Mouse (Mus musculus) embryo, embryonic 9.5 days (tissue): ENCODE data around the gene Tns3.

Experiments
- DNase-seq: peaks from one replicate; pipeline ENCODE4 v3.0.0-alpha.2; 2017; ENCODE audit errors: extremely low spot score

Tns3 gene

GRCm38 (mm10) chr11:8680650-8681049, 16.3 kb upstream of the Tns3 start:
- no peak for DNase-seq

- no peak for DNase-seq
Observed at GRCm38 (mm10) chr11:8679221-8679620, 14.9 kb upstream of the Tns3 start.

DNA sequence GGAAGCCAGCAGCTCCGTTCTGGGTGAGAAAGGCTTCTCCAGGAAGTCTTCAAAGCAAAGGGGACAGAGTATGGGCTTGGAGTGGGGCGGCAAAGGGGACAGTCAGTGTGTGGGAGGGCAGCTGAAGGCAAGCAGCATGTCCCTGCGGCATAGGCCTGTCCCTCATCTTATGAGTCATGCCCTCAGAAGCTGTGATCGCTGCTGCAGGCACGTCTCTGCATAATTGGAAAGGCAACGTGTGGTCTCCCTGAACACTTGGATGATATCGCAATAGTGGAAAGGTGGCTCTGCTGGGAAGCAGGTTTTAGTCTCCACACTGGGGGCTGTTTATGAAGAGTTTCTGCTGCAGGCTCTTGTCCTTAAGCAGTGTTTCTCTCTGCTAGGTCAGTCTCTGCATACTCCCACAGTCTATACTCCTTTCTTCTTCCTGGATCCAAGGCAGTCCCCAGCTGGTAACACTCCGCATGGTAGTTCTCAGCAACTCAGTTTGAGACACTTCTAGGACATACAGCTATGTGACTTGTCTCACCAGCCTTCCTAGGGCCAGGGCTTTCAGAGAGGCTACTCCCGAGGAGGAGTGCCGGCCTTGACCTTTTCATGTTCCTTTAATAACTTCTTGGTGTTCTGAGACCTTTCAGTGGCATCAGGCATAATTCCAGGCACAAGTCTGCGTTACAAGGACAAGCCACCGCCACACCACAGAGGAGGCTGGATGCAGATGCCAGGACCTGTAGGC, 14.1 kb upstream of the Tns3 start:
- no peak for DNase-seq

- DNase-seq: no peak
Observed at GRCm38 (mm10) chr11:8675701-8676474, 11.6 kb upstream of the Tns3 start.

DNA sequence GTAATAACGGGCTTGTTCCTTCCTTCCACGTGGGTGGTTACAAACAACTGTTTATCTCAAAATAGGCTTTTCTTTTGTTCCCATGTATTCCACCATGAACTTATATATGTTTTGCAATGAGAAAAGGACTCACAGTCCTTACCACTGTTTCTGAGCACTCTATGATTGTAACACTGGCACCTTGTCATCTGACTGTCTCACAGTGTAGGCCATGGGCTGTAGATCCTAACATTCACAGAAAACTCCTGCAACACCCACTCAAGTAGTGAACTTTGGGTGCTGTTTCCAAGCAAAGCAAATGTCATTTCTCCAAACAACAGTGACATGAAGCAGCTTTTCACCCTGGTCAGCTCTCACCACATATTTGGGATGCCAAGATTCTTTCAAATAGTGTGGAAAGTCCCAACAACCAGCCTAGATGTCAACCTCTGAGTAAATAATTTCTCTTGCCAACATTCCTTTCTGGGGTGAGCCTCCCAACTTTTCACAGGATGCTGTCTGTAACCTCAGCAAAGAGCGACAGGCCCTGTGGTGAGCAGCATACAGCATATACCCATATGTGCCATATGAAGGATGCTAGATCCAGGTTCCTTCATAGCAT, 10.3 kb upstream of the Tns3 start:
- no peak for DNase-seq

- DNase-seq: no peak
Observed at GRCm38 (mm10) chr11:8671698-8672097, 7.4 kb upstream of the Tns3 start.

GRCm38 (mm10) chr11:8669138-8669537, 4.8 kb upstream of the Tns3 start:
- DNase-seq: no peak

- no peak for DNase-seq
Observed at GRCm38 (mm10) chr11:8664797-8665196, 462 bp upstream of the Tns3 start.

- peak; percentile 78 for DNase-seq
Observed at GRCm38 (mm10) chr11:8663444-8664392, 617 bp downstream of the Tns3 start.

DNA sequence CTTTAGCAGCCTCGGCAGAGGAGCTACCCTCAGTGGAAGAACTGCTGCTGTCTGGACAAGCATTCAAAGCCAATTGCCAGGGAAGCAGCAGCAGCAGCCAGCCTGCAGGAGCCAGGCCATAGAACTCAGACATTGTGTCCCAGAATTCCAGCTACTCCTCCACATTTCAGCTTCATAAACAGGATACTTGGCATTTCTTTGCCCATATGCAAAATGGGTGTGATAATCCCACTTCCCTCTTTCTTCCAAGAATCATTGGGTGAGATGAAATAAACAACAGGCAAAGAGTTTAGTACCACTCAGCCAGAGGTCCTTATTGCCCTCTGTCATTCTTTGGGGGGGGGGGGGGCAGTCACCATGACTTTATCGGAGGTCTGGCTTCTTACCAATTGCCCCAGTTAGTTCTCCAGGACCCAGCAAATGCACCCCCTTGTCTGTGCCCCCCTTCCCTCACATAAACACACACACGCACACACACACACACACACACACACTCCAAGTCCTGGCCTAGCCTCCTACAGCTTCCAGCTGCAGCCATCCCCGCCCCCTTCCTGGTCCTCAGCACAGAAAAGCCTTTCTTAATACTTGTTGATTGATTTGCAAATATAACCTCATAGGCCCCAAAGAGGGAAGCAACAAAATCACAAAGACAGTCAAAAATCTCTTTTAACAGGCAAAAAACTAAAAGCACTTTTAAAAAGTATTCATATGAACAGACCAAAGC, 1.5 kb downstream of the Tns3 start:
- DNase-seq: no peak

DNA sequence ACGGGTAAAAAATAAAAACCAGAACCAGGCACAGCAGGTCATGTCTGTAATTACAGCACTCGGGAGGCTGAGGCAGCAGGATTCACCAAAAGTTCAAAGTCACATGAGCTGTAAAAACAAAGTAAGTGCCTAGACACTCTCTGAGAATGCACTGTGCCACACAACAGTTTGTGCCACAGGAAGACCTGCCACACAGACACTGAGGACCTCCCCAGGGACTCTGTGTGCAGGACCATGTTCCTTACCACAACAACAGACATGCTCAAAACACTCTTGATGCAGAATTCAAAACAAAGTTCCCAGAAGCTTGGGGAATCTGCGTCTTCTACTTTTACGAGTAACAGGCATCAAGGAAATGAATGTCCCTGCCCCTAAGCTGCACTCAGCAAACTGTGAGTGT, 3.4 kb downstream of the Tns3 start:
- no peak for DNase-seq

DNA sequence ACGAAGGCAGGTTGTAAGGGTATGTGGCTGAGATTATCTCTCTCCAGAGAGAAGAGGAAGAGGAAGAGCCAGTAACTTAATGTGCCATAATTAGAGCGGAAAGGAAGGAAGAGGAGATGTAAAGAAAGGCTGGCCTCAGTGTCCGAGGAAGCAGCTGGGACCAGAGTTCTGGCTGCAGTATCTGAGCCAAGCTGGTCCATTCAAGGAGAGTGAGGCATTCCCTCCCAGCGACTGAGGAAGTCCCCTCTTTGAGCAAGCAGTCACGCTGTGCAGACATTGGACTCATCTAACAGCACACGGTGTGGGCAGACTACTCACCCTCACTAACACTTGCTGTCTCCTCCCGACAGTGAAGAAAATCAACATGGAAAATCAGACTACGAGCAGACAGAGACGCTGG, 4.5 kb downstream of the Tns3 start:
- DNase-seq: no peak

DNA sequence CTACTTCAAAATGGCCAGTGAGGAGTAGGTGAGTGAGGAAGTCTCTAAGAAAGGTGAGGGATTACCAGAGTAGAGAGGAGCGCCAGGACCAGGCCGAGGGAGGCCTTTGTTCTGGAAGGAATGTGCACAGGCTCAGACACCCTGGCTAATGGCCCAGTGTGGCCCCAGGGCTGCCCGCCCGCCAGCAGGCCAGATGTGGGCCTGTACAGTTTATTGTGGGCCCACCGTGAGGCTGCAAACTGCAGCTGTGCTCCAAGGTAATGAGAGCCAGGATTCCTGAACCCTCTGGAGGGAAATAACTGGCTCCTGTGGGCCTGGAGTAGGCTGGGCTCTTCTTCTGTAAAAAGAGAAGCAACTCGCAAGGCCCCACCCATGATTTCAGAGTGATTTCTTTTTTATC, 5.3 kb downstream of the Tns3 start:
- DNase-seq: peak; percentile 25

- DNase-seq: no peak
Observed at GRCm38 (mm10) chr11:8657493-8657892, 6.8 kb downstream of the Tns3 start.

- DNase-seq: no peak
Observed at GRCm38 (mm10) chr11:8656448-8657393, 7.6 kb downstream of the Tns3 start.

- no peak for DNase-seq
Observed at GRCm38 (mm10) chr11:8653800-8654295, 10.5 kb downstream of the Tns3 start.

DNA sequence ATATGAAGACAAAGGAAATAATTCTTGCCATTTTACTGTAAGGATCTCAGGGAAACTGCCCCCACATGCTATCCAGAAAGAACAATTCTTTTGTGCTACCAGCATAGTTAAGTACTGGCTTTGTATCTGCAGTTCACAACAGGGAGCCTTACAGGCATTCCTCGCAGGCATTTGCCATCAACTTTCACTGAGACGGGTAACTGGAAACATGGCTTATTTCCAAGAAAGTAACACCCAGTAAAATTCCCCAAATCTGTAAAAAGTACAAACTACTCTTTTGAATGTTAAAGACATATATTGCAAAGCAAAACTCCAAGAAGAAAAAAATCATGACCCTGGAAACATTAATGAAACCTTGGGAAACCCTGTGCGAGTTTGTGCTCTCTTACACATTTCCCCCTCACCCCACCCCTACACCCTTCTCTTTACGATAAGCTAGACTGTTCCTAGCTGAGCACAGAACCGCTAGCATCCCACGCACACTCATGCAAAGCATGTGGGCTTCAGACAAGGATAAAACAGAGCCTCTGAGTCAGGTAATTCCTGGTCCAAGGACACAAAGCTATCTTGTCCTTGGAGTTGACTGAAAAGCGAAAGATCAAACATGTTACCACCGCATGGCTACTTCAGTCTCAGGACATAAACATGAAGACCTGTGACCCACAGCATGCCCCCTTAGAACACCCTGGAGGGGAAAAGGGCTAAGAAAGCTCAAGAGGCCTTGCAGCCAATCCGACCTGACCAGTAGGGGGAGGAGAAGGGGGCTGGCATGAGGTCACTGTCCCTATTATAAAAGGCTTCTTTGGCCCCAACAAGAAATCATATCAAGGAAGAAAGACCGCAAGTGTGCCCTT, 11.3 kb downstream of the Tns3 start:
- no peak for DNase-seq

GRCm38 (mm10) chr11:8652116-8652714, 12.1 kb downstream of the Tns3 start:
- DNase-seq: no peak
